Mouse (Mus musculus): ENCODE measurements around the gene Dclk3. TPM values are rescaled to one million over a fixed set of nuclear protein-coding genes. Genes with fewer than 3 reads are reported as not detected.

Dclk3 gene
- polyA plus RNA-seq, 1 experiment, result 0.09 TPM

GRCm38 (mm10) chr9:111523871-111524270 is 85.0 kb downstream of the Dclk3 start:
- Histone ChIP-seq H3K27ac (ENCODE audit: control insufficient read depth, insufficient read depth, low read length) (no peak overlapping the region), H3K4me1 (replicated peaks; ENCODE audit: control insufficient read depth, insufficient read depth, low read length) (no peaks in the 10 kb centered on the region), H3K4me3 (ENCODE audit: control insufficient read depth, insufficient read depth, low read length) (no peak overlapping the region), H3K27me3 (ENCODE audit: control insufficient read depth, insufficient read depth, low read length) (no peaks in the 10 kb centered on the region), H3K36me3 (ENCODE audit: control insufficient read depth, insufficient read depth, low read length) (no peaks in the 10 kb centered on the region)
- 97% methylated on average over 3 of the region's 3 CpGs for WGBS
- TF ChIP-seq CTCF (IDR thresholded peaks at IDR 0.05; ENCODE audit: borderline replicate concordance, control insufficient read depth, extremely low read depth, insufficient read depth, low read length, poor library complexity), result no peak
- TF ChIP-seq POLR2A (IDR thresholded peaks at IDR 0.05; ENCODE audit: control insufficient read depth, extremely low read depth, insufficient read depth, low read length, poor library complexity), result no peak
- DNase-seq, result no peak

GRCm38 (mm10) chr9:111534744-111535423 is 96.0 kb downstream of the Dclk3 start:
- Histone ChIP-seq H3K27ac (ENCODE audit: control insufficient read depth, insufficient read depth, low read length) (no peak overlapping the region), H3K27me3 (ENCODE audit: control insufficient read depth, insufficient read depth, low read length) (no peaks in the 10 kb centered on the region), H3K4me1 (replicated peaks; ENCODE audit: control insufficient read depth, insufficient read depth, low read length) (no peaks in the 10 kb centered on the region), H3K4me3 (ENCODE audit: control insufficient read depth, insufficient read depth, low read length) (no peak overlapping the region), H3K36me3 (ENCODE audit: control insufficient read depth, insufficient read depth, low read length) (no peaks in the 10 kb centered on the region)
- 71% methylated on average over 7 of the region's 7 CpGs for WGBS
- DNase-seq, result no peak
- TF ChIP-seq POLR2A (IDR thresholded peaks at IDR 0.05; ENCODE audit: control insufficient read depth, extremely low read depth, insufficient read depth, low read length, poor library complexity) (no peak), CTCF (IDR thresholded peaks at IDR 0.05; ENCODE audit: borderline replicate concordance, control insufficient read depth, extremely low read depth, insufficient read depth, low read length, poor library complexity) (no peak)

GRCm38 (mm10) chr9:111535445-111536064 is 96.7 kb downstream of the Dclk3 start:
- H3K4me3 ChIP-seq (ENCODE audit: control insufficient read depth, insufficient read depth, low read length), result no peak overlapping the region
- WGBS, result 84% methylated on average over 8 of the region's 8 CpGs
- no peak for DNase-seq
- H3K27ac ChIP-seq (ENCODE audit: control insufficient read depth, insufficient read depth, low read length), result no peak overlapping the region
- no peaks in the 10 kb centered on the region for H3K36me3 ChIP-seq (ENCODE audit: control insufficient read depth, insufficient read depth, low read length)
- H3K27me3 ChIP-seq (ENCODE audit: control insufficient read depth, insufficient read depth, low read length), result no peaks in the 10 kb centered on the region
- H3K4me1 ChIP-seq (replicated peaks; ENCODE audit: control insufficient read depth, insufficient read depth, low read length), result no peaks in the 10 kb centered on the region
- no peak for TF ChIP-seq POLR2A (IDR thresholded peaks at IDR 0.05; ENCODE audit: control insufficient read depth, extremely low read depth, insufficient read depth, low read length, poor library complexity)
- no peak for TF ChIP-seq CTCF (IDR thresholded peaks at IDR 0.05; ENCODE audit: borderline replicate concordance, control insufficient read depth, extremely low read depth, insufficient read depth, low read length, poor library complexity)

Other genes with a start within 250 kb of the Dclk3 start
- gene Mlh1, start 167.3 kb upstream of the Dclk3 start, polyA plus RNA-seq (2012; rRNA removed), result 23.6 and 24.6 TPM in 2 replicates
- gene Epm2aip1, start 167.2 kb upstream of the Dclk3 start, polyA plus RNA-seq (2012; rRNA removed), result 22.9 and 29.1 TPM in 2 replicates
- gene Trank1, start 127.3 kb upstream of the Dclk3 start, polyA plus RNA-seq (2012; rRNA removed), result 0.11 and 0.13 TPM in 2 replicates